Mouse (Mus musculus) heart, adult 2 months (tissue): ENCODE measurements around the gene Cgnl1. TPM values are rescaled to one million over a fixed set of nuclear protein-coding genes. Genes with fewer than 3 reads are reported as not detected.
A peak's percentile ranks its signal among the peaks of the same experiment; 100 is the strongest.

Experiments
- DNase-seq, 2 experiments: peaks; one replicate each; pipeline ENCODE4 v3.0.0; 2021
- H3K27ac ChIP-seq: fragments of 200-600 bp; 2 replicates; pipeline ENCODE4 v1.8.1; 2022
- H3K27me3 ChIP-seq: fragments of 200-500 bp; 2 replicates; pipeline ENCODE4 v1.6.1; 2012; ENCODE audit warnings: mild to moderate bottlenecking, low read length, inconsistent platforms, mixed read lengths; ENCODE audit not compliant: control insufficient read depth, insufficient read depth
- H3K36me3 ChIP-seq: fragments of 200-500 bp; 2 replicates; pipeline ENCODE4 v1.6.1; 2012; ENCODE audit warnings: low read length, inconsistent platforms; ENCODE audit not compliant: control insufficient read depth, insufficient read depth
- H3K4me1 ChIP-seq: fragments of 200-500 bp; 2 replicates; pipeline ENCODE4 v1.6.1; 2011; ENCODE audit warnings: low read length; ENCODE audit not compliant: control insufficient read depth, insufficient read depth
- H3K4me3 ChIP-seq: fragments of 200-600 bp; 2 replicates; pipeline ENCODE4 v1.8.1; 2022
- H3K79me2 ChIP-seq: fragments of 200-500 bp; replicated peaks from 2 replicates; pipeline ENCODE4 v1.6.1; 2012; ENCODE audit warnings: mild to moderate bottlenecking, inconsistent platforms, low read length, moderate library complexity, mixed read lengths; ENCODE audit not compliant: control insufficient read depth, insufficient read depth
- H3K9ac ChIP-seq: fragments of 200-500 bp; 2 replicates; pipeline ENCODE4 v1.6.1; 2012; ENCODE audit warnings: low read depth, mild to moderate bottlenecking, control low read depth, inconsistent platforms, low read length, mixed read lengths
- CTCF ChIP-seq: fragments of 200-600 bp; IDR thresholded peaks from 2 replicates; pipeline ENCODE4 v1.8.1; 2022; ENCODE audit warnings: antibody characterized with exemption, mild to moderate bottlenecking, moderate library complexity
- EP300 ChIP-seq: fragments of 200-500 bp; IDR thresholded peaks from 2 replicates; pipeline ENCODE4 v1.6.1; 2011; ENCODE audit warnings: low read depth, low read length, control low read depth; ENCODE audit not compliant: insufficient read depth
- POLR2A ChIP-seq: fragments of 200-500 bp; IDR thresholded peaks from 2 replicates; pipeline ENCODE4 v1.6.1; 2011; ENCODE audit warnings: mild to moderate bottlenecking, low read depth, low read length, control low read depth; ENCODE audit not compliant: insufficient read depth
- WGBS: fragments of 180-500 bp; shearing (Covaris S2); methylation state at CpG from one replicate; pipeline ENCODE4 v1.1.7; 2018; 5-methylcytosine and 5-hydroxymethylcytosine counted together
- intact Hi-C: fragments of 180-260 bp; cut with DNase I; formaldehyde crosslinking; loops from one replicate; pipeline ENCODE4 v1.15.1; 2025
- polyA plus RNA-seq: library from polyadenylated mRNA; depleted of rRNA; stranded (reverse); fragments of >200 nt; gene quantifications from 2 replicates; pipeline ENCODE4 v1.2.3, GENCODE M21; 2012
- total RNA-seq, 2 experiments: library from RNA; stranded (reverse); gene quantifications; 2 replicates each; pipeline ENCODE4 v1.2.3; 2021

The Cgnl1 gene
- total and polyA plus RNA-seq, 3 experiments = 10.5 to 31.0 (median 28.1) TPM

GRCm38 (mm10) chr9:71804116-71804515, 32.7 kb upstream of the Cgnl1 start:
- no peak for TF ChIP-seq EP300
- no peak for TF ChIP-seq CTCF
- TF ChIP-seq POLR2A = no peak
- WGBS = 62% methylated on average over 6 of the region's 6 CpGs
- no peak for DNase-seq
- no peak overlapping the region for H3K9ac ChIP-seq
- H3K27ac ChIP-seq = no peak overlapping the region
- no peaks in the 10 kb centered on the region for H3K79me2 ChIP-seq
- intact Hi-C loops = loop anchor here (10.0 kb wide), 1 partner anchor 259 kb away; no protein-coding TSS in a partner anchor
- no peak overlapping the region for H3K4me3 ChIP-seq
- no peaks in the 10 kb centered on the region for H3K27me3 ChIP-seq
- H3K36me3 ChIP-seq = no peaks in the 10 kb centered on the region
- H3K4me1 ChIP-seq = no peaks in the 10 kb centered on the region

GRCm38 (mm10) chr9:71803281-71803680, 31.9 kb upstream of the Cgnl1 start:
- intact Hi-C loops = loop anchor here (10.0 kb wide), 1 partner anchor 258 kb away; no protein-coding TSS in a partner anchor
- H3K4me3 ChIP-seq = no peak overlapping the region
- H3K27me3 ChIP-seq = no peaks in the 10 kb centered on the region
- no peak overlapping the region for H3K9ac ChIP-seq
- DNase-seq = no peak
- H3K79me2 ChIP-seq = no peaks in the 10 kb centered on the region
- no peak overlapping the region for H3K27ac ChIP-seq
- WGBS = 83% methylated on average over 7 of the region's 7 CpGs
- H3K36me3 ChIP-seq = no peaks in the 10 kb centered on the region
- TF ChIP-seq POLR2A (no peak), CTCF (no peak), EP300 (no peak)
- H3K4me1 ChIP-seq = no peaks in the 10 kb centered on the region; the same call in 1 of the 2 replicates

GRCm38 (mm10) chr9:71799598-71799997, 28.2 kb upstream of the Cgnl1 start:
- Histone ChIP-seq H3K9ac (no peak overlapping the region), H3K27me3 (no peaks in the 10 kb centered on the region), H3K4me1 (no peaks in the 10 kb centered on the region; the same call in 1 of the 2 replicates), H3K79me2 (no peaks in the 10 kb centered on the region), H3K4me3 (no peak overlapping the region), H3K27ac (no peak overlapping the region), H3K36me3 (no peaks in the 10 kb centered on the region)
- 73% methylated on average over 5 of the region's 5 CpGs for WGBS
- intact Hi-C loops = no loop called here
- DNase-seq = no peak
- TF ChIP-seq POLR2A = no peak
- no peak for TF ChIP-seq EP300
- no peak for TF ChIP-seq CTCF

GRCm38 (mm10) chr9:71798176-71798575, 26.8 kb upstream of the Cgnl1 start:
- TF ChIP-seq EP300 (no peak), CTCF (no peak), POLR2A (no peak)
- no peak overlapping the region for H3K4me3 ChIP-seq
- H3K79me2 ChIP-seq = no peaks in the 10 kb centered on the region
- intact Hi-C loops = no loop called here
- no peak overlapping the region for H3K9ac ChIP-seq
- H3K27ac ChIP-seq = no peak overlapping the region
- WGBS = 69% methylated on average over 5 of the region's 5 CpGs
- no peak for DNase-seq
- no peaks in the 10 kb centered on the region for H3K27me3 ChIP-seq
- H3K36me3 ChIP-seq = no peaks in the 10 kb centered on the region
- no peaks in the 10 kb centered on the region; the same call in 1 of the 2 replicates for H3K4me1 ChIP-seq

- Histone ChIP-seq H3K9ac (no peak overlapping the region), H3K79me2 (no peaks in the 10 kb centered on the region), H3K27ac (no peak overlapping the region), H3K36me3 (no peaks in the 10 kb centered on the region), H3K4me3 (no peak overlapping the region), H3K27me3 (no peaks in the 10 kb centered on the region), H3K4me1 (peaks cover 4% of the 10 kb centered on the region)
- DNase-seq = no peak
- no peak for TF ChIP-seq EP300
- peak; percentile 44 for TF ChIP-seq CTCF
- no peak for TF ChIP-seq POLR2A
- intact Hi-C loops = no loop called here
- 90% methylated on average over 3 of the region's 3 CpGs for WGBS
Observed at GRCm38 (mm10) chr9:71777404-71777803, 6.0 kb upstream of the Cgnl1 start.

- DNase-seq = no peak
- intact Hi-C loops = no loop called here
- Histone ChIP-seq H3K79me2 (no peaks in the 10 kb centered on the region), H3K27ac (no peak overlapping the region), H3K36me3 (no peaks in the 10 kb centered on the region), H3K9ac (no peak overlapping the region), H3K27me3 (no peaks in the 10 kb centered on the region), H3K4me3 (no peak overlapping the region), H3K4me1 (peaks cover 4% of the 10 kb centered on the region)
- WGBS = 64% methylated on average over 3 of the region's 3 CpGs
- TF ChIP-seq EP300 = no peak
Observed at GRCm38 (mm10) chr9:71776337-71776736, 4.9 kb upstream of the Cgnl1 start.
